Mouse (Mus musculus) left cerebral cortex, adult 11 months (tissue): ENCODE data around the gene Wbp2nl.

Experiments used
- DNase-seq: peaks from one replicate; pipeline ENCODE4 v3.0.0; 2022; ENCODE audit warnings: low spot score

Wbp2nl gene

DNA sequence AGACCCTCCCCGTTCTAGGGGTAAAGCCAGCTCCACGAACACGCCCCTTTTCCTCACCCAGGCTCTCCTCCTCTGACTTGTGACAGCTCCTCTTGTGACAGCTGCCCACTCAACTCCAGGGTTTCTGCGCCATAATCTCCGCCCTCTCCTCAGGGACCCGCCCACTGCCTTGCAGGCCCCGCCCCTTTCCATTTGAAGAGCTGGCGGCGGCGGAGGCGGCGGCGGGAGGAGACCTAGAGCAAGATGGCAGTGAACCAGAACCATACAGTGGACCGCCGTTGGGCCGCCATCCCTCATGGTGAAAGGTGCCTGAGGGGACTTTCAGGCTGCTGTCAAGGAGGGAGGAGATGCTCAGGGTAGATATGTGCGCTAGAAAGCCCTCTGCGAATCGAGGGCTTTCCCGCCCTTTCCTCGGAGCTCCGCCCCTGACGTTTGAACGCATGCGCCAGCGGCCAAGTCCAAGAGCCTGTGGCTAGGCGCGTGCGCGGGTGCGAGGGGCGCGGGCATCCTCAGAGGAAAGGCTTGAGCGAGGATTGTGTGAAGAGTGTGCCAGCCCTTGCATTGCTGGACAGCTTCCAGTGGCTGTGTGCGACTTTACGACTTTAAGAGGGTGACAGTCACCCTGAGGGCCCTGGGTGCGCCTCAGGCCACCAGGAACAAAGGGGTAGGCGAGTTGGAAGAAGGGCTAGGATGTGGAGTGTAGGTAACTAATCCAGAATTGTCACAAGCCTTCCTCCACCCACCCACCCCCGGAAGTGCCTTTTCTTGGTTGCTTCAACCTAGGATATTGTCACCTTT is at the start of gene Wbp2nl:
Gene Wbp2nl, plus strand, starts transcription at position 191 of the 798 bp plus-strand sequence.
- no peak for DNase-seq

DNA sequence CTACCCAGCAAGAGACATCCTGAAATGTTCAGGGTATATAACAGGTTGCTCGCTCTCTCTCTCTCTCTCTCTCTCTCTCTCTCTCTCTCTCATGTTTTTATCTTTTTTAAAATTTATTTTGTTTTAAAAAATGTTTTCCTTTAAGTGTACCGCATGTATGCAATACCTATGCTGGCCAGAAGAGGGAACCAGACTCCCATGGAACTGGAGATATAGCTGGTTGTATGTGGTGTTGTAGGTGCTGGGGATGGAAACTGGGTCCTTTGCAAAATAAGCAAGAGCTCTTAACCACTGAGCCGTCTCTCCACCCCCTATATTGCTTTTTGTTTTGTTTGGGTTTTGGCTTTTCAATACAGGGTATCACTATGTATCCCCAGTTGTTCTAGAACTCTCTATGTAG is 47.2 kb upstream of the Wbp2nl start:
- no peak for DNase-seq

DNA sequence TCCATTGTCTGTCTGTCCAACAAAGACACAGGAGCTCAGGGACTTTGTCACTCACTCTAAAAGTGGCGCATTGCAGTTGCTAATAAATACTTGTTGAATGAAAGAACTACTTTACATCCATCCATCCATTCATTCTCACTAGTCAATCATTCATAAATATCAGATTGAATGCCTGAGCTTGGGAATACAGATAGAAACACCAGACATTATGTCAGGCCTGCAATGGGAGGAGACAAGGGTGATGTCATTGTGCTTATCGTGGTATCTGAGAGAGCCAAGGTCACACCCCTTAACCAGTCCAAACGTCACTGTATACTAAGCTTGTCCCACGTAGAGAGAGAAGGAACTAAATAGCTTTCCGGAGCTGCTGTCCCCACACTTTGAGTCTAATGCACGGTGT is 46.7 kb upstream of the Wbp2nl start, which contains the start of gene 1500009C09Rik:
Gene 1500009C09Rik, plus strand, starts transcription at position 301 of the 400 bp plus-strand sequence.
- no peak for DNase-seq

DNA sequence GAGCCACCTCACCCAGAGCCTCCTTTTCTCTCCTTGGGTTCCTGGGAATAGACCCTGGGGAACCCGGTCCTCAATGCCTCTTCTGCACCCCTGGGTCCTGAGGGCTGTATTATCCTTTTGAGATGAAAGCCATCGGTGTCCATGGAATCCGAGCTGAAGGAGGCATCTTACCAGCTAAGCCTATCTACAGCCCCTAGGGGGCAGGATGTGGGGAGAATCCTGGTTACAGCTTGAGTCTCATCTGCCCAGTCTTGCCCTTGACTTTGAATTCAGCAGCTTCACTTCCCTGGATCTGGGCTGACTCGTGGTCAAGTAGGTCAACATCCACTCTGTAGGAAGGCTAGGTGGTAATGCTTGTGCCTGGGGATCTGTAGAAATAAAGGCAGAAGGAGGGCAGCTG is 43.5 kb upstream of the Wbp2nl start:
- no peak for DNase-seq

DNA sequence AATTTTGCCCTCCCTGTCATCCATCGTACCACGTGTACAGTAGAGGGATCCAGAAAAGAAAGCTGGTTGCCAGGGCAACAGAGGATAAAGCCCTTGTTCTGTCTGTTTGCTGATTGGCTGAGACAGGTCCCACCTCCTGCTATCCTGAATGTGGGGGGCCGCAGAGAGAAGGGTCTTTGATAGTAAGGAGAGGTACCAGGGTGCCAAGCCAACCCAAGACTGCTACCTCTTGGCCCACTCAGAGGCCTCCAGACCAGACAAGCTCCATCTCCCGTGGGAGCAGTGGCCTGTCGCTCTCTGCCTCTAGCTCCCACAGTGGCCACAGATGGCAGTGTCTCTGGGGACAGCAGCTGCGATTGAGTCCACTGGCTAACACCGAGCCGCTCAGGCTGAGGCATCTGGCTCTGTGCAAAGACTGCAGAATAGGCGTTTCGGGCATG is 42.8 kb upstream of the Wbp2nl start:
- DNase-seq, result peak; percentile 90

DNA sequence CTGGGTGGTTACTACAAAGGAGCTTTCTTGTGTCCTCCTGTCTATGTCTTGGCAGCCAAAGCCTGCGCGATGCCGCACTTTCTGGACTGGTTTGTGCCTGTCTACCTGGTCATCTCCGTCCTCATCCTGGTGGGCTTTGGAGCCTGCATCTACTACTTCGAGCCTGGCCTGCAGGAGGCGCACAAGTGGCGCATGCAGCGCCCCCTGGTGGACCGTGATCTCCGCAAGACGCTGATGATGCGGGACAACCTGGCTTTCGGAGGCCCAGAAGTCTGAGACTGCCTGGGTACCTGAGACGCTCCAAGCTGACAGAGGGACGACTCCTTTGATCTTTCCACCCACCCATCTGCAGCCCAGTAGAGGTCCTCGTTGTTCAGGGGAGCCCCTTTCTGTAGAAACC is 39.2 kb upstream of the Wbp2nl start:
- no peak for DNase-seq

DNA sequence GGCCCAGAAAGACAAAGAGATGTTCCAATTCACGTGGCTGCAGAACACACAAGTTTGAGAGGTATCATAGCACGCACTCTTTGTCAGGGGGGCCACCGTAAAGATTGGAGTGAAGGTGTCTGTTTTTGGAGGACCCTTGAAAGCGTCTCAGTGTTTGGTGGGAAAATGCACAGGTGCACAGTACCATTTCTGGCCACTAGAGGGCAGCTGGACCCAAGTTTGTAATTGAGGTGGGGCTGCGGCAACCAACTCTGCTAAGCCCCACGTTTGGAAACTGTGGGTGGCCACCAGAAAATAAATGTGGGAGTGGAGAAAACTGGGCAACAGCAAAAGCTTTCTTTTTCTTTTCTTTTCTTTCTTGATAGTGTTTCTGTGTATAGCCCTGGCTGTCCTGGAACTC is 32.4 kb upstream of the Wbp2nl start:
- no peak for DNase-seq

DNA sequence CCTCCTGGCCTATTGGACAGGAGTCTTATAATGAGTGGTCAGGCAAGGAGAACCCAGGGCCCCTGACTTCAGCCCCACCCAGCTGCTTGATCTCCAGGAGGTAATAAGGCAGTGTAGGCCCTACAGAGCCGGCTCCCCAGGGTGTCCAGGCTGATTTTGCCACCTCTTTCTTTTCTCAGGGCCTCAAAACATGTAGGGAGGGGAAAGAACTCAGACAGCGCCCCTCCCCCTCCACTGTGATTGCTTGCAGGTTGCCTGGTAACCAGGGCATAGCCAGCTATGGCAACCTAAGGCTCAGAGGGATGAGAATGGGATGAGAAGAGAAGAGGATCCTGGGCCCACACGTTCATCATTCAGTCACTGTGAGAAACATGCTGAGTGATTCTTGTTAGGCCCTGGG is 30.6 kb upstream of the Wbp2nl start:
- no peak for DNase-seq

DNA sequence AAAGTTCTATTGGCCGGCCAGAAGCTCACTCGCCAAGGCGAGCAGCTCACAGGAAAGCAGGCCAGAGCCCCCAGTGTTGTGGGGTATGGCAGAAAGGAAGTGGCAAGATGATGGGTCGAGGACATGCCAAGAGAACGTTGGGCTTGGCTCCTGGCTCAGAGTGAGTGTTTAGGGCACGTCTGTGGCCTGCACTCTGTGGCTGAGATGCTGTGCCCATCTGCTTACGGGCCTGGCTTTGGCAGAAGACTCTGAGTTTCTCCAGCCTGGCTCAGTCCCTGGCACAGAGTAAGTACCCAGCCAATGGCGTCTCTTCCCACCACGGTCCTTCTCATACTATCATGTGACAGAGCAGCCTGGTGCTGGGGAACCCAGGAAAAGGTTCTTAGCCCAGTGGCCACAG is 30.0 kb upstream of the Wbp2nl start:
- DNase-seq, result no peak

DNA sequence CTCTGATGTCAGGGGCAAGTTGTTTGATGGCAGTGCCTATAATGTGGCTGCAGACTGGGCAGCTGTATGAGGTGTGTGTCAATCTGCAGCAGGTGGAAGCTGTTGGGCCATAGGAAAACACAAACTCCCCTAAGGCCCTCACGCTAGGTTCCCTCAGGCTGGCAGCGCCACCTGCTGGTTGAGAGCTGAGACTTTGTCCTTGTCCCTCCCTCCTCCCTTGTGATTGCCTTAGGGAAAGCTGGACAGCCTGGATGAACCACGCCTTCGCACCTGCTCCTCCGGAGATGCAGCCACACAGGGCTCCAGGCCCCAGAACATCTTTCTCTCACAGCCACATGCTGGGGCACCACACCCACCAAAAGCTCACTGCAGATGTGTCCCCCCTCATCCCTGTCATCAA is 27.6 kb upstream of the Wbp2nl start:
- DNase-seq, result no peak

DNA sequence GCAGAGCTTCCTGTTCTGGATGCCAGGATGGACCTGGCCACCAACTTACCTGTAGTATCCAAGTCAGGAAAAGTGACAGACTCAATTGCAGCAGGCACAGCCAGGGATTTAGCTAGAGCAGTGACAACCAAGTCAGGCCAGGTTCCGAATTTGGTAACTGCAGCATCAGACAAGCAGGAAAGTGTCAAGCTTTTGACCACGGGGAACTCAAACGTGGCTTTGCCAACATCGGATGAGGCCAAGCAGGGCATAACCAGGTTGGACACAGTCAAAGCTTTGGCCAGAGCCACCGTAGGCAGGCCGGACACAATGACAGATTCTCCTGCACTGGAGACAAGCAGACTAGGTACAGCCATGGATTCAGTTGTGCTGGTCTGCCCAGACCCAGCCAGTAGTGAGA is 26.5 kb upstream of the Wbp2nl start:
- no peak for DNase-seq

DNA sequence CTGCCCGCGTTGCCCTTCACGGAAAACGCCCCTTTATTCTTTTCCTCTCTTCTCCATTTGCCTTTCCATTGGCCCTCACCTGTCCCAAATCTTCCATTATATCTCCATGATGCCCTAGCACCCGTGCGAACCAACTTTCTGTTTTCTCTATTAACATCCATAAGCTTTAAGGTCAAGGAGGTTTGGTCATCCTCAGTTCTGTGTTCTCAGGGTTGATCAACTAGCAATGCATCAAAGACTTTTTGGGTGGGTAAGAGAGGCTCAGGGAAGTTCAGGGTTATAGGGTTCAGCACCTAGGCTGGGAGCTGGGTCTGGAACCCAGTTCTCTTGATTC is 24.2 kb upstream of the Wbp2nl start, which contains the start of gene Sept3:
Gene Sept3, plus strand, starts transcription at position 301 of the 334 bp plus-strand sequence.
- DNase-seq, result no peak

DNA sequence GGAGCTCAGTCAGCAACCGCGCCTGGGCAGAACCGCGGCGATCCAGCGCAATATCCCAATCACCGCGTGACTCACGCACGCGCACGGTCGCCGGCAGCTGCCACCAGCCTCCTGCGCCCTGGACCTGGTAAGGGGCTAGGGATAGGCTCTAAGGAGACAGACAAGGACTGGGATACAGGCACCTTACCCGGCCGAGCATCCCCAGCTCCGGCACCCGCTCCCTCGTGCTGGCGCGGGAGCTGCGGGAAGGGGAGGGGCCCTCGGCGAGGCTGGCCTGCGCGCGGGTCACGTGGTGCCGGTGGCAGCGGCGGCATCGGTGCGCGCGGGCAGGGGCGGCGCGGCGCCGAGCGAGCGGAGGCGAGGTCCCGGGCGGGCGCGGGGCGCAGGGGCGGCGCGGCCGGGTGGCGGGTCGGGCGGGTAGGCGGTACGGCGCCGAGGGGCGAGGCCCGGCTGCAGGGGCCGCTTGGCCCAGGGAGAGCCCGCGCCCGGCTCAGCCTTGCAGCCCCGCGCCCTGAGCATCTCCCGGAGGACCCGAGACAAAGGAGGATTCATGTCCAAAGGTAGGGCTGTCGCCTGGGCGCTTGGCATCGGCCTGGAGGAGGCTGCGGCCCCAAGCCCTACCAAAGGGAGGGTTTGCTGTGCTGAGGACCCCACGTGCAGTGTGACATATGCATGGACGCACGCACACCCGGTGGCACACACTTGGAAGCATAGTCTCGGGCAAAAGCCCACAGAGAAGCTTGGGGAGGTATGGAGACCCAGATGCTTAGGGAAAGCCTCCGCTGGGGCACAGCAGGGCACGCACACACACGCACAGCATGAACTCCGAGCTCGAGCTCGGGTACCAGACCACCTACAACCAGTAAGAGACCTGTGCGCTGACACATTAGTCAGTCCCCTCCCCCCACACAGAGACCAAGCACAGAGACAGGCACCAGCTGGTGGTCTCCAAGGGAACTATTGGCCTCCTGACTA is 23.5 kb upstream of the Wbp2nl start:
- no peak for DNase-seq

DNA sequence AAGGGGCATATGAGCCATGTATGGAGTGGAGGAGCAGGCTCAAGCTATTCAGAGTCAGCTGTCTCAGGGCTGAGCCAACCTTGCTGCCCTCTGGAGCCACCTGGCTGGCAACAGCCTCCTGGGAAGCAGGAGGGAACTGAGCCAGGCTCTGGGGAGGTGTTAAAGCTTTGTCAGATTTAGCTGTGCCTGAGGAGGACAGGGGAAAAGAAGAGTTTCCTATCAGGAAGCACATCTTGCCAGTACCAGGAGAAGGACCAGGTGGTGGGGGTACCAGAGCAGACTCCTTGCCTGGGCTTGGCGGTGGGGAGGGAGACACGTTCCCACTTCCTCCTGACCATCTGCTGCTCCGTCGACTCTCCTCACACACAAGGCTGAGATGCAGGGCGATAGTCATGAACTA is 21.2 kb upstream of the Wbp2nl start:
- DNase-seq, result no peak

DNA sequence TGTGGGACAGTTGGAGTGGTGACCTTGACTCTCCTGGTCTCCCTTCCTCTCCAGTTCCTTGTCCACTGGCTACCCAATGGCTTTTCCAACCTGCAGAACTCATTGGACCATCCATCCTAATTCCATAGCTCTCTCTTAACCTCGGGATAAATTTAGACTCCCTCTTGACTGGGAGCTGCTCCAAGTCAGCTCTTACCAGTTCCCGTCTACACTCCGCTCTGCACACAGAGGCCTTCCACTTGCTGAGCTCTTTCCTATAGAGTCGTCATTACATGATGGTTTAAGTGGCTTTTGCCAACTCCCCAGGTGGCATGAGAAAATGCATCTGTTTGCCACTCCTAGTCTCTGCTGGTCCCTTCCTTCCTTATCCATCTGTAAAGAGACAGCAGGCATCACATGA is 18.1 kb upstream of the Wbp2nl start:
- DNase-seq, result no peak

DNA sequence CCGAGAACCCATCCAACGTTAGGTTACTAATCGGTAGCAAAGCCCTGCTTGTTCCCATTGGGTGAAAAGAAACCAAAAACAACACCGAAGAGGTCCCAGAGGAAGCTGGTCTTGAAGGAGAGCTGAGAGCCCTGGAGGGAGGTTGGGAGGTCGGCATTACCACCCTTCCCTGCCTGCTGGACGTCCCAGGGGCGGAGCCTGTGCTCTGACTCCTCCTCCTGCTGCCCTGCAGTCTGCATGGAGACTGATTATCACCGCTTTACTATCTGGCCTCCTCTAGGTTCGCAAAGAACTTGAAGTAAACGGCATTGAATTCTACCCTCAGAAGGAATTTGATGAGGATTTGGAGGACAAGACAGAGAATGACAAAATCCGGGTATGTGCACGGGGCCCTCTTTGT is 12.6 kb upstream of the Wbp2nl start:
- DNase-seq, result no peak

DNA sequence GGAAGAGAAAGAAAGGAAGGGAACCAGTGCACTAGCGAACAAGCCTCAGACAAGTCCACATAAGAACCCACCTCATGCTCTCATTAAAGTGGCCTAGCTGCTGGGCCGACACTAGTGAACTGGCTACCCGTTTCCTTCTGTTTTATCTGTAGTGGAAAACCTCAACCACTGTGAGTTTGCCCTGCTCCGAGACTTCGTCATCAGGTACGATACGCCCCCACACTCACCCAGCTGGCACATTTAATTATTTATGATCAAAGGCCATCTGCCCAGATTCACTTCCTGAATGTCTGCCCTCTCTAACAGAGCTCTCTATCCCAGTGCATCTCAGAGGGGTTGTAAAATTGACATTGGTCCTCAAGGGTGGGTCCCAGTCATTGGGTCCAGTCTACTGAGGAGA is 8.5 kb upstream of the Wbp2nl start:
- no peak for DNase-seq

DNA sequence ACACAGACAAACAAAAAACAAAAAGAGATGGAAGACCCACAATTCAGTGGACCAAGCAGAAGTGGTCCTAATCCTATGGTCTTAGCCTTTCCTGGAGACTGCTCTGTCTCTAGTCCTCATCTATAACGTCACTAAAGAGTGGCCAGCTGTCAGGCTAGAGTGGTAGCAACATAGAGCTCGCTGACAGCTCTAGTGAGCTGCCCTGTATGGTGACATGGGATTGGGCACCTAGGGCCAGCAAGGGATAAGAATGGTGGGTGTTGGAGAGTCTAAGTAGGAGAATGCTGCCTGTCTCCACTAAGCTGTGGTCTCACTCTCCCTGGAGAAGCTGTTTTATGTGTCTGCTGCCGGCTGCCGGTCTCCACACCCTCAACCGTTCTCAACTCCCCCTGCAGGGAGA is 5.9 kb upstream of the Wbp2nl start:
- no peak for DNase-seq

DNA sequence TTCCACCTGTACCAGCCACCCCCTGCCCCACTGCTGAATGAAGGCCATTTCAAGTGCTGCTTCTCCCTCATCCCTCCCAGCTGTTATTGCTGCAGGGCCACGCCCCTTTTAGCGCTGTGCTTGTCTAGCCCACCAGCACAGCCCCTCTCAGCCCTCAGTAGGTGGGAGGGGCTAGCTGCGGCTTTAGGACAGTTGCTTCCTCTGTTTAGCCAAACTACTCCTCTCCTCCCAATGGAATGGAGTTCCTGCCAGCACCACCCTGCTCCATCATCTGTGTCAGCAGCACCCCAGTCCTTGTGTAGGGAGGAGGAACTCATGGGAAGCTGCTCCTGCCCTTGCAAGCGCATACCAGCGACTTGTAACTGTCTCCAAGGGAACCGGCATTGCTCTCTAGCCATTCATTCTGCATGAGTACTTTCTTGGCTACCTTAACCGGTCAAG is 5.5 kb upstream of the Wbp2nl start:
- no peak for DNase-seq

DNA sequence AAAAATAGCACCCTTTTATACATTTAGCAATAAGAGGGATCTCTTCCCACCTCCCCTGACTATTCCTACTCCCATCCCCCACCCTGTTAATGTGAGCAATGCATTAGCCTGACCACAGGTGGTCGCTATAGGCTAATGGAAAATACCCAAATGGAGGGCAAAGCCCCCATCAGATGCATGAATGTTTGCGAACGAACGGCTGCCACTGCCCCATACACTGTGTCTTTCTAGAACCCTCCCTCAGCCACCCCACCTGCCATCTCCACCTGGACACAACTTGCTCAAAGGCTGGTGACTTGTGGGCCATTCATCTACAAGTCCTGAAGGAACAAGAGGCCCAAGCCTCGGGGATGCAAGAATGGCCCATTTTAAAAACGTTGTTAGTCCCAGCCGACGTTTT is 4.7 kb upstream of the Wbp2nl start:
- no peak for DNase-seq

DNA sequence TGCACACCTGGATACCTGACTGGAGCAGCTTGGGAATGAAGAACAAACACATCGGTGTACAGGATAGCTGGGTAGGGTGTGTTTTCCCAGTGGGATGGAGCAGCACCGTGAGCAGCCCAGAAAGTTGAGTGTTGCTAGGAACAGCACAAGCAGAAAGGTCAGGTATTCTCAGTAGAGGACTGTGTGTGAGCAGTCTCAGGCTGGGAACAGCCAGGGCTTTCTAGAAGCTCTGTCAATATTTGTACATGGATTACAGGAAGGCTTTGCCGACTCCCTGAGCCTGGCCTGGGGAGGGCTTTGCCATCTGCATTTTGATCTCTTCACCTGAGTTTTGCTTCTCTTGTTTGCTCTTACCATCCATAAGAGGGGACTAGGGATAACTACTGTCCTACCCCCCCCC is 8.4 kb downstream of the Wbp2nl start:
- DNase-seq, result no peak

DNA sequence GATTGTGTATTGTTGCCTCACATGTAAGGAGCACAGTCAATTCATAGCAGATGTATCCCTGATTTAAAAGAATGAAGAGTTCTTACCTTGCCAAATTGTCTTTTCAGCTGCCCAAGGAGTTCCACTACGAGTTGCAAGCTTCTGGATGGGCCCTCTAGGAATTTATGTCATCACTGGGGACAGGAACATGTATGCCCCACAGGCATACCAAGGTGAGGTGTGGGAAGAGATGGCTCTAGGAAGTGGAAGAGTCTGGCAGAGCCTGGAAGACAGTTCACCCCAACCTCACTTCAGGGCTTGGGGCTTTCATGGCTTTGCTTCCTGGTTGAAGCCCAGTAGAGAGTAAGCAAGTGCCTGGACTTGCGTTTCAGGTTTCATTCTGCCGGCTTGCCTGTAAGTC is 9.7 kb downstream of the Wbp2nl start:
- no peak for DNase-seq

DNA sequence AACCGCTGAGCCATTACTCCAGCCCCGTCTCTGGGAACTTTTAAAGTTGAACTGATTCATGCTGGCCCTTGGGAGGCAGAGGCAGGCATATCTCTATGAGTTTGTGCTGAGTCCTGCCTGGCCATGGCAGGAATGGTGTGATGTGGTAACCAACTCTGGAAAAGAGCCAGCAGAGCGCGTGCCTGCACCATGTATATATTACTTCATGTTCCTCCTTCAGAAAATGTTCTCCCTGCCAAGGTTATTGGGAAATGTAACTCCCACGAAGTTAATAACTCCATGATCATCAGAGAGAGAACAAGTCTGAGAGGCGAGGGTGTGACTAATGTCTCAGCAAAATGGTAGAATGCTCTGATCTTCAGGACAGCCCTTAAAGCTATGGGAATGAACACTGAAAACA is 19.1 kb downstream of the Wbp2nl start:
- no peak for DNase-seq
